Mouse (Mus musculus) lung, adult 2 months (tissue): ENCODE results near the gene Oser1.

Experiments
- CTCF ChIP-seq: fragments of 200-500 bp; IDR thresholded peaks from 2 replicates; pipeline ENCODE4 v1.5.1; 2011; ENCODE audit warnings: mild to moderate bottlenecking, low read length, control low read depth; ENCODE audit not compliant: insufficient read depth
- POLR2A ChIP-seq: fragments of 200-500 bp; IDR thresholded peaks from 2 replicates; pipeline ENCODE4 v1.6.1; 2011; ENCODE audit warnings: low read depth, mild to moderate bottlenecking, control low read depth, low read length, borderline replicate concordance; ENCODE audit errors: extremely low read depth

GRCm38 (mm10) chr2:163463251-163463769 is 38.8 kb upstream of the Oser1 start:
- no peak for TF ChIP-seq POLR2A
- TF ChIP-seq CTCF = no peak
